Mouse (Mus musculus): Measurements from ENCODE around the gene BC051019.

GRCm38 (mm10) chr7:109772251-109772650, 48.6 kb upstream of the BC051019 start:
- TF ChIP-seq CTCF (IDR thresholded peaks at IDR 0.05; ENCODE audit: low read depth), result no peak
- no peak for TF ChIP-seq EP300 (IDR thresholded peaks at IDR 0.05; ENCODE audit: low read depth)
